Mouse (Mus musculus) C2C12 (cell line): ENCODE results near the gene Acy3. TPM values are rescaled to one million over a fixed set of nuclear protein-coding genes. Genes with fewer than 3 reads are reported as not detected.
"Not testable (repeated sequence)": the region's sequence is repeated elsewhere in the genome, so short reads cannot be mapped to it uniquely, and the experiment has no call there.

Source experiments
- H3K27me3 ChIP-seq: one replicate; pipeline ENCODE4 v1.6.1; 2011; ENCODE audit not compliant: control insufficient read depth, insufficient read depth, insufficient read length
- H3K36me3 ChIP-seq: one replicate; pipeline ENCODE4 v1.6.1; 2011; ENCODE audit not compliant: control insufficient read depth, insufficient read depth
- H3K4me3 ChIP-seq: one replicate; pipeline ENCODE4 v1.5.1; 2011; ENCODE audit warnings: mild to moderate bottlenecking, control low read depth; ENCODE audit not compliant: poor library complexity, insufficient read depth, severe bottlenecking
- H3K79me2 ChIP-seq: one replicate; pipeline ENCODE4 v1.6.1; 2011; ENCODE audit not compliant: control insufficient read depth, insufficient read depth
- H3K79me3 ChIP-seq: one replicate; pipeline ENCODE4 v1.6.1; 2011; ENCODE audit warnings: low read depth, control low read depth
- H3ac ChIP-seq: one replicate; pipeline ENCODE3; 2011; ENCODE audit warnings: low read depth; ENCODE audit not compliant: control insufficient read depth, insufficient read length
- CEBPB ChIP-seq: IDR thresholded peaks from one replicate; pipeline ENCODE4 v1.6.1; 2011; ENCODE audit warnings: low read depth, mild to moderate bottlenecking, control low read depth, moderate library complexity
- CTCF ChIP-seq: IDR thresholded peaks from one replicate; pipeline ENCODE4 v1.5.1; 2011; ENCODE audit not compliant: control insufficient read depth, insufficient read depth, insufficient read length
- FOSL1 ChIP-seq: IDR thresholded peaks from one replicate; pipeline ENCODE4 v1.8.0; 2011; ENCODE audit warnings: mild to moderate bottlenecking, low read length; ENCODE audit not compliant: poor library complexity, insufficient read depth, severe bottlenecking
- MAX ChIP-seq: IDR thresholded peaks from one replicate; pipeline ENCODE4 v1.6.1; 2011; ENCODE audit warnings: mild to moderate bottlenecking, control low read depth
- MYOD1 ChIP-seq: IDR thresholded peaks from one replicate; pipeline ENCODE4 v1.6.1; 2011; ENCODE audit warnings: low read depth; ENCODE audit not compliant: control insufficient read depth, insufficient read length
- MYOG ChIP-seq: IDR thresholded peaks from one replicate; pipeline ENCODE4 v1.6.1; 2011; ENCODE audit not compliant: control insufficient read depth, insufficient read length; ENCODE audit errors: extremely low read depth
- USF1 ChIP-seq: IDR thresholded peaks from one replicate; pipeline ENCODE4 v1.6.1; 2011; ENCODE audit warnings: low read depth, mild to moderate bottlenecking, control low read depth, moderate library complexity
- polyA plus RNA-seq: library from polyadenylated mRNA; unstranded; fragments of >200 nt; fragmentation: generic; extraction: Trizol; gene quantifications from one replicate; pipeline ENCODE4 v1.2.1, GENCODE M21; 2012; ENCODE audit warnings: missing spikeins

The Acy3 gene
- polyA plus RNA-seq, 1 experiment, result 3.5 TPM

GRCm38 (mm10) chr19:3948546-3948945 is 37.8 kb upstream of the Acy3 start:
- no peak overlapping the region for H3K4me3 ChIP-seq

DNA sequence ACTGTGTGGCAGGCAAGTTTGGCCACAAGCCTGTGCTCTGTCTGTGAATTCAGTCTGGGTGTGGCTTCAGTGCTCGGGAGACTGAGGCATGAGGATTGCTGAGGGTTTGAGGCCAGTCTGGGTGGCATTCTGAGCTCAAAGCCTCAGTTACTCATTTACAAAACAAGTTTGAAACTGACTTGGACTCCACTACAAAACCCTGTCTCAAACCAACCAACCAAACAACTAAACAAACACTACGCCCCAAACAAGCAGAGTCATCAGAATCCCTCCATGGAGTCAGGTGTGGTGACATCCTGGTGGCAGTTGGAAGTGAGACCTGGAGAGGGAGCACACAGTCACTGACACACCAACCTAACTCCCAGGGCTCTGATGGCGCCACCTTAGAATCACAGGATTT is 36.0 kb upstream of the Acy3 start:
- TF ChIP-seq FOSL1 (no peak), CEBPB (no peak), MYOG (no peak), MYOD1 (no peak), CTCF (no peak), MAX (no peak), USF1 (no peak)
- Histone ChIP-seq H3K27me3 (no peaks in the 10 kb centered on the region), H3ac (no peak overlapping the region), H3K79me2 (no peaks in the 10 kb centered on the region), H3K4me3 (no peak overlapping the region), H3K36me3 (no peaks in the 10 kb centered on the region), H3K79me3 (no peaks in the 10 kb centered on the region)

More at GRCm38 (mm10) chr19:3948546-3948945, 37.8 kb upstream of the Acy3 start:
- no peaks in the 10 kb centered on the region for H3K27me3 ChIP-seq
- H3K36me3 ChIP-seq, result no peaks in the 10 kb centered on the region
- TF ChIP-seq FOSL1, result no peak
- TF ChIP-seq CTCF, result no peak
- H3ac ChIP-seq, result no peak overlapping the region
- H3K79me3 ChIP-seq, result no peaks in the 10 kb centered on the region
- no peaks in the 10 kb centered on the region for H3K79me2 ChIP-seq

GRCm38 (mm10) chr19:3951461-3951860 is 34.9 kb upstream of the Acy3 start:
- Histone ChIP-seq H3K36me3 (no peaks in the 10 kb centered on the region), H3K79me3 (no peaks in the 10 kb centered on the region), H3K4me3 (no peak overlapping the region), H3K27me3 (no peaks in the 10 kb centered on the region), H3K79me2 (no peaks in the 10 kb centered on the region), H3ac (no peak overlapping the region)
- no peak for TF ChIP-seq MAX
- no peak for TF ChIP-seq USF1
- no peak for TF ChIP-seq MYOD1
- no peak for TF ChIP-seq CEBPB
- no peak for TF ChIP-seq CTCF
- no peak for TF ChIP-seq FOSL1
- no peak for TF ChIP-seq MYOG

DNA sequence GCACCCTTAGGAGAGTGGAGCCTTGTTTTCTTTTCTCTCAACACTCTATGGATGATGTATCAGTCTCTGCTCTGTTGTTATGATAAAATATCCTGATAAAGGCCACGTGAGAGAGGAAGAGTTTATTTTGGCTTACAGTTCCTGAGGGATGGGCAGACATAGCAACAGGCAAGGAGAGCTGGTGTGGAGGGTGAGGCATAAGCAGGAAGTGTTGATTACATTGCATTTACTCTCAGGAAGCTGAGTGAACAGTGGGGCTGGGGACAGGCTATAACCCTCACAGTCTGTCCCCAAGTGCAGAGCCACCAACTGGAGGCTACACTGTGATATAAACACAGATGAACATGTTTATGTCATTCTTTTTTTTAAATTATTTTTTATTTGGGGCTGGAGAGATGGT is 34.3 kb upstream of the Acy3 start:
- Histone ChIP-seq H3K4me3 (no peak overlapping the region), H3K27me3 (no peaks in the 10 kb centered on the region), H3K79me3 (no peaks in the 10 kb centered on the region), H3K36me3 (no peaks in the 10 kb centered on the region), H3K79me2 (no peaks in the 10 kb centered on the region), H3ac (no peak overlapping the region)
- TF ChIP-seq MYOD1 (no peak), USF1 (no peak), FOSL1 (no peak), CEBPB (no peak), MAX (no peak), CTCF (no peak), MYOG (no peak)

- H3ac ChIP-seq, result no peak overlapping the region
- no peaks in the 10 kb centered on the region for H3K36me3 ChIP-seq
- no peak for TF ChIP-seq FOSL1
- no peaks in the 10 kb centered on the region for H3K79me2 ChIP-seq
- no peaks in the 10 kb centered on the region for H3K79me3 ChIP-seq
- no peak overlapping the region for H3K4me3 ChIP-seq
- H3K27me3 ChIP-seq, result no peaks in the 10 kb centered on the region
Measured at GRCm38 (mm10) chr19:3955033-3955432, 31.3 kb upstream of the Acy3 start.

- H3K36me3 ChIP-seq, result no peaks in the 10 kb centered on the region
- H3ac ChIP-seq, result no peak overlapping the region
- H3K27me3 ChIP-seq, result no peaks in the 10 kb centered on the region
- no peak overlapping the region for H3K4me3 ChIP-seq
- H3K79me3 ChIP-seq, result no peaks in the 10 kb centered on the region
- H3K79me2 ChIP-seq, result no peaks in the 10 kb centered on the region
- TF ChIP-seq MYOD1 (no peak), MAX (no peak), CEBPB (no peak), MYOG (no peak), USF1 (no peak), FOSL1 (no peak), CTCF (no peak)
Measured at GRCm38 (mm10) chr19:3955804-3956203, 30.6 kb upstream of the Acy3 start.

GRCm38 (mm10) chr19:3957296-3958036 is 28.9 kb upstream of the Acy3 start:
- H3ac ChIP-seq, H3K27me3 ChIP-seq, H3K36me3 ChIP-seq, H3K79me3 ChIP-seq, H3K4me3 ChIP-seq, H3K79me2 ChIP-seq: not testable (repeated sequence)
